Mouse (Mus musculus): ENCODE data around the gene Zfp978. TPM values are rescaled to one million over a fixed set of nuclear protein-coding genes. Genes with fewer than 3 reads are reported as not detected.
"Not testable (repeated sequence)": the region's sequence is repeated elsewhere in the genome, so short reads cannot be mapped to it uniquely, and the experiment has no call there.

The Zfp978 gene
- polyA plus RNA-seq, 1 experiment from 2014 or later, result not detected

- not testable (repeated sequence) for DNase-seq
- ATAC-seq, result peak; percentile 20
- 63% methylated on average over 5 of the region's 6 CpGs for WGBS (ENCODE audit: insufficient replicate concordance)
Measured at GRCm38 (mm10) chr4:147403931-147404913, 43.1 kb downstream of the Zfp978 start.

GRCm38 (mm10) chr4:147406735-147407462 is 45.8 kb downstream of the Zfp978 start:
- H3K4me3 ChIP-seq (ENCODE audit: low read depth, low read length), result peak overlapping the region; percentile 47
- no peaks in the 10 kb centered on the region for H3K36me3 ChIP-seq (replicated peaks; ENCODE audit: insufficient read depth, low read length)
- peak; percentile 58 for DNase-seq
- peak overlapping the region; percentile 35; the same call in 1 of the 2 replicates for H3K9ac ChIP-seq (replicated peaks)
- H3K9me3 ChIP-seq (ENCODE audit: low read length), result peaks cover 11% of the 10 kb centered on the region
- no peaks in the 10 kb centered on the region for H3K4me1 ChIP-seq (ENCODE audit: insufficient read depth)
- 2% methylated on average over 36 of the region's 75 CpGs for WGBS (ENCODE audit: insufficient replicate concordance)
- peak; percentile 75 for ATAC-seq
- no peaks in the 10 kb centered on the region for H3K27me3 ChIP-seq (ENCODE audit: insufficient read depth, low read length)
- peak overlapping the region; percentile 72 for H3K4me2 ChIP-seq (ENCODE audit: low read depth, low read length)
- H3K27ac ChIP-seq (ENCODE audit: low read depth), result no peak overlapping the region
- TF ChIP-seq EP300 (IDR thresholded peaks at IDR 0.05; ENCODE audit: low read depth) (no peak), CTCF (IDR thresholded peaks at IDR 0.05; ENCODE audit: low read depth) (peak; percentile 31; the same call in 1 of the 2 replicates)

More at GRCm38 (mm10) chr4:147403931-147404913, 43.1 kb downstream of the Zfp978 start:
- not testable (repeated sequence) for H3K9ac ChIP-seq (replicated peaks); H3K4me2 ChIP-seq (ENCODE audit: low read depth, low read length); H3K4me1 ChIP-seq (ENCODE audit: insufficient read depth); H3K27ac ChIP-seq (ENCODE audit: low read depth); H3K36me3 ChIP-seq (replicated peaks; ENCODE audit: insufficient read depth, low read length); H3K27me3 ChIP-seq (ENCODE audit: insufficient read depth, low read length); H3K4me3 ChIP-seq (ENCODE audit: low read depth, low read length)
- peaks cover 22% of the 10 kb centered on the region for H3K9me3 ChIP-seq (ENCODE audit: low read length)

GRCm38 (mm10) chr4:147407463-147407822 is 46.3 kb downstream of the Zfp978 start:
- H3K4me3 ChIP-seq (ENCODE audit: low read depth, low read length), result peak overlapping the region; percentile 47
- H3K27me3 ChIP-seq (ENCODE audit: insufficient read depth, low read length), result no peaks in the 10 kb centered on the region
- H3K4me1 ChIP-seq (ENCODE audit: insufficient read depth), result no peaks in the 10 kb centered on the region
- WGBS (ENCODE audit: insufficient replicate concordance), result 2% methylated on average over 12 of the region's 13 CpGs
- DNase-seq (no peak), ATAC-seq (no peak)
- peak overlapping the region; percentile 72 for H3K4me2 ChIP-seq (ENCODE audit: low read depth, low read length)
- H3K9ac ChIP-seq (replicated peaks), result peak overlapping the region; percentile 35; the same call in 1 of the 2 replicates
- H3K9me3 ChIP-seq (ENCODE audit: low read length), result peaks cover 9% of the 10 kb centered on the region
- no peaks in the 10 kb centered on the region for H3K36me3 ChIP-seq (replicated peaks; ENCODE audit: insufficient read depth, low read length)
- no peak for TF ChIP-seq CTCF (IDR thresholded peaks at IDR 0.05; ENCODE audit: low read depth)
- no peak for TF ChIP-seq EP300 (IDR thresholded peaks at IDR 0.05; ENCODE audit: low read depth)
- H3K27ac ChIP-seq (ENCODE audit: low read depth), result no peak overlapping the region

GRCm38 (mm10) chr4:147416365-147416764 is 55.3 kb downstream of the Zfp978 start:
- not testable (repeated sequence) for H3K27me3 ChIP-seq (ENCODE audit: insufficient read depth, low read length); H3K9ac ChIP-seq (replicated peaks); H3K27ac ChIP-seq (ENCODE audit: low read depth); H3K36me3 ChIP-seq (replicated peaks; ENCODE audit: insufficient read depth, low read length); H3K4me3 ChIP-seq (ENCODE audit: low read depth, low read length); H3K4me2 ChIP-seq (ENCODE audit: low read depth, low read length); H3K4me1 ChIP-seq (ENCODE audit: insufficient read depth)
- WGBS (ENCODE audit: insufficient replicate concordance), result 56% methylated on average over 1 of the region's 1 CpGs
- H3K9me3 ChIP-seq (ENCODE audit: low read length), result peaks cover 16% of the 10 kb centered on the region
- DNase-seq (peak; percentile 15), ATAC-seq (0 out of 2 replicates have a peak, but pooled peaks have one; percentile 11)

GRCm38 (mm10) chr4:147417157-147417778 is 56.2 kb downstream of the Zfp978 start:
- Histone ChIP-seq H3K36me3 (replicated peaks; ENCODE audit: insufficient read depth, low read length) (no peaks in the 10 kb centered on the region), H3K9me3 (ENCODE audit: low read length) (peaks cover 18% of the 10 kb centered on the region), H3K27me3 (ENCODE audit: insufficient read depth, low read length) (no peaks in the 10 kb centered on the region), H3K4me3 (ENCODE audit: low read depth, low read length) (no peak overlapping the region), H3K4me2 (ENCODE audit: low read depth, low read length) (no peak overlapping the region), H3K27ac (ENCODE audit: low read depth) (no peak overlapping the region), H3K4me1 (ENCODE audit: insufficient read depth) (no peaks in the 10 kb centered on the region), H3K9ac (replicated peaks) (no peak overlapping the region)
- 53% methylated on average over 8 of the region's 8 CpGs for WGBS (ENCODE audit: insufficient replicate concordance)
- DNase-seq, result no peak
- ATAC-seq, result no peak
- TF ChIP-seq CTCF (IDR thresholded peaks at IDR 0.05; ENCODE audit: low read depth) (no peak), EP300 (IDR thresholded peaks at IDR 0.05; ENCODE audit: low read depth) (no peak)

GRCm38 (mm10) chr4:147417921-147418320 is 56.8 kb downstream of the Zfp978 start:
- no peak for DNase-seq

GRCm38 (mm10) chr4:147418333-147418732 is 57.2 kb downstream of the Zfp978 start:
- not testable (repeated sequence) for DNase-seq; H3K4me2 ChIP-seq (ENCODE audit: low read depth, low read length); ATAC-seq; H3K4me1 ChIP-seq (ENCODE audit: insufficient read depth); H3K27ac ChIP-seq (ENCODE audit: low read depth); H3K27me3 ChIP-seq (ENCODE audit: insufficient read depth, low read length); H3K36me3 ChIP-seq (replicated peaks; ENCODE audit: insufficient read depth, low read length); H3K4me3 ChIP-seq (ENCODE audit: low read depth, low read length); H3K9ac ChIP-seq (replicated peaks)
- H3K9me3 ChIP-seq (ENCODE audit: low read length), result peaks cover 18% of the 10 kb centered on the region
- WGBS (ENCODE audit: insufficient replicate concordance), result 54% methylated on average over 7 of the region's 7 CpGs

More at GRCm38 (mm10) chr4:147417921-147418320, 56.8 kb downstream of the Zfp978 start:
- ATAC-seq, result no peak
- Histone ChIP-seq H3K4me3 (ENCODE audit: low read depth, low read length) (no peak overlapping the region), H3K9ac (replicated peaks) (no peak overlapping the region), H3K4me2 (ENCODE audit: low read depth, low read length) (no peak overlapping the region), H3K27ac (ENCODE audit: low read depth) (no peak overlapping the region), H3K36me3 (replicated peaks; ENCODE audit: insufficient read depth, low read length) (no peaks in the 10 kb centered on the region), H3K27me3 (ENCODE audit: insufficient read depth, low read length) (no peaks in the 10 kb centered on the region), H3K9me3 (ENCODE audit: low read length) (peaks cover 18% of the 10 kb centered on the region), H3K4me1 (ENCODE audit: insufficient read depth) (no peaks in the 10 kb centered on the region)
- 55% methylated on average over 10 of the region's 10 CpGs for WGBS (ENCODE audit: insufficient replicate concordance)
- TF ChIP-seq CTCF (IDR thresholded peaks at IDR 0.05; ENCODE audit: low read depth) (no peak), EP300 (IDR thresholded peaks at IDR 0.05; ENCODE audit: low read depth) (no peak)

- H3K4me1 ChIP-seq (ENCODE audit: insufficient read depth); H3K27me3 ChIP-seq (ENCODE audit: insufficient read depth, low read length); H3K9ac ChIP-seq (replicated peaks); H3K4me3 ChIP-seq (ENCODE audit: low read depth, low read length); H3K36me3 ChIP-seq (replicated peaks; ENCODE audit: insufficient read depth, low read length); H3K4me2 ChIP-seq (ENCODE audit: low read depth, low read length); H3K27ac ChIP-seq (ENCODE audit: low read depth); ATAC-seq: not testable (repeated sequence)
- DNase-seq, result peak; percentile 18
- H3K9me3 ChIP-seq (ENCODE audit: low read length), result peaks cover 18% of the 10 kb centered on the region
- 73% methylated on average over 8 of the region's 8 CpGs for WGBS (ENCODE audit: insufficient replicate concordance)
Measured at GRCm38 (mm10) chr4:147419190-147419589, 58.1 kb downstream of the Zfp978 start.
